Mouse (Mus musculus): ENCODE data around the gene Cdyl.
"Not testable (repeated sequence)": the region's sequence is repeated elsewhere in the genome, so short reads cannot be mapped to it uniquely, and the experiment has no call there.

The Cdyl gene

DNA sequence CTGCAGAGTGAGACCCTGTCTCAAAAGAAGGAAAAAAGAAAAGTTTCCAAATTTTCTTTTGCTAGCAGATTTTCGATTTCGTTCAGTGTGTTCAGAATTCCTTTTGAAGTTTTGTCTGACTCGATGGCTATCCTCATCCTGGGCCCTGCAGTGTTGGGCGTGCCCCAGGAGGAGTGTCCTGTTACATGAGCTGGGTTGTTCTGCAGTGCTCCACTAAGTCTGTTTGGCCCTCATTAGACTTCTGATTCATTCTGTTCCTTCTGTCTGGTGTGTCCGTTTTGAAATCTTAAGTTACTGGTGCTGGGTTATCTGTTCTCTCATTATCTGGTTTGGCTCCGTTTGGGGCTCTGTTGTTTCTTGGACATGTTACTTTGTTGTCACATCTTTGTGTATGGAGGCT, 174.3 kb downstream of the Cdyl start:
- no peak for DNase-seq (ENCODE audit: low read depth, low spot score)

GRCm38 (mm10) chr13:35835669-35836068, 176.0 kb downstream of the Cdyl start:
- no peak for DNase-seq (ENCODE audit: low read depth, low spot score)

DNA sequence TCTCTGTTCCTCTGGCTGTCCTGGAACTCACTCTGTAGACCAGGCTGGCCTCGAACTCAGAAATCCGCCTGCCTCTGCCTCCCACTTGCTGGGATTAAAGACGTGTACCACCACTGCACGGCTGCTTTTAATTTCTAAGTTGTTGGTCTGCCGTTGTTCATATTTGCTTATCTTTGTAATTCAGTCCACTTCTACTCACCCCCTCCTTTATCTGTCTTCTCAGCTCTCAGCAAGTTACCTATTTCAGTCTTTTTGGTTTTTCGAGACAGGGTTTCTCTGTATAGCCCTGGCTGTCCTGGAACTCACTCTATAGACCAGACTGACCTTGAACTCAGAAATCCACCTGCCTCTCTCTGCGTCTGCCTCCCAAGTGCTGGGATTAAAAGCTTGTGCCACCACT, 176.9 kb downstream of the Cdyl start:
- not testable (repeated sequence) for DNase-seq (ENCODE audit: low read depth, low spot score)

DNA sequence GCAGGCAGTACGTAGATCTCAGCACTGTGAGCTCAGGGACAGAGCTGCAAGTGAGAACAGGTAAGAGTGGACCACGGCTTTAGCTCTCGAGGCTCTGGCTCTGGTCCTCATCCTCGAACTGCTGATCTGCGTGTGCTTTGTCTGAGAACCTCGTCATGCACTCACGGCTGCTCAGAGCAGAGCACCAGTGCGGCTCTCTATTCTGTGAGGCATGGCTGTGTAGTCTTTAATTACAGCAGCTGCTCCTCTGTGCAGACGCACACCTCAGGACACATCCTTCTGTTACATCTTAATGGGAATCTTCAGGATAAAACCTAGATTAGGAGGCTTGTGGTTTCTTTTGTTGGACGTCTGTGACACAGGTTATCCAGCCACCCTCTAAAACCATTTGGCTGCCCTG, 180.5 kb downstream of the Cdyl start:
- DNase-seq (ENCODE audit: low read depth, low spot score) = no peak

- no peak for DNase-seq (ENCODE audit: low read depth, low spot score)
Observed at GRCm38 (mm10) chr13:35843383-35843782, 183.8 kb downstream of the Cdyl start.

DNA sequence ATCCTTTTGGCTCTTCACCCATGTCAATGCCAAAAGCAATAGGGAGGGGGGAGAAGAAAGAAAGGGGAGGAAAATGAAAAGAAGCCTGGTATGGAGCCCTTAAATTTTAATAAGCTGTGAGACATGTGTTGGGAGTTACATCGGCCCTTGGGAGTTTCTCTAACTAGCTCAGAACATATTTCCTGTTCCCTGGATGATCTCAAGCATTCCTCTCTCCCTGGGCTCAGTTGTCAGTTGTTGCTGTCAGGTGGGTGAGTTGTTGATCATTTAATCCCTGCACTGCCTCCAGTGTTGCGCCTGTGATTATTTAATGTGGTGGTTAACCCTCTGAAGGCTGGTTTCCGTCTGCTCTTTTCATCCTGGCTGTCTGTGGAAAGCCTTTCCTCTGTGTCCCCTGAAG, 185.7 kb downstream of the Cdyl start:
- no peak for DNase-seq (ENCODE audit: low read depth, low spot score)

DNA sequence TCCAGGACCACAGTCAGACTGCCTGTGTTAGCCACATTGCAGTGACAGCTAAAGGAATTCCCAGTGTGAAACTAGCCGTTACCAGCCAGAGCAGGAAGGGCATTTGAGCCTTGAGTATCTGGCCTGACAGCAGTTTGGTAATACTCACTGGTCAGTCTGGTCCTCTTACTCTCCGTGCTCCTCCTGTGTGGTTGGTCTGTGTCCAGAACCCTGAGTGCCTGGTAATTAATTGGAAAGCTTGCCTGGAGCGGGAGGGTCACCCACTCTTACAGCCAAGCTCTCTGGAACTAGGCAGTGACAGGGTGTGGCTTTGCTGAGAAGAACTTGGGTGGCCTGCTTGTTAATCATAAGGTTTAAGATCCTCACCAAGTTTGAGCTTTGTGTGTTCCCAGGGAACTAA, 189.1 kb downstream of the Cdyl start:
- no peak for DNase-seq (ENCODE audit: low read depth, low spot score)

- no peak for DNase-seq (ENCODE audit: low read depth, low spot score)
Observed at GRCm38 (mm10) chr13:35851581-35851980, 191.9 kb downstream of the Cdyl start.

GRCm38 (mm10) chr13:35852851-35853575, 193.4 kb downstream of the Cdyl start:
- DNase-seq (ENCODE audit: low read depth, low spot score) = no peak

DNA sequence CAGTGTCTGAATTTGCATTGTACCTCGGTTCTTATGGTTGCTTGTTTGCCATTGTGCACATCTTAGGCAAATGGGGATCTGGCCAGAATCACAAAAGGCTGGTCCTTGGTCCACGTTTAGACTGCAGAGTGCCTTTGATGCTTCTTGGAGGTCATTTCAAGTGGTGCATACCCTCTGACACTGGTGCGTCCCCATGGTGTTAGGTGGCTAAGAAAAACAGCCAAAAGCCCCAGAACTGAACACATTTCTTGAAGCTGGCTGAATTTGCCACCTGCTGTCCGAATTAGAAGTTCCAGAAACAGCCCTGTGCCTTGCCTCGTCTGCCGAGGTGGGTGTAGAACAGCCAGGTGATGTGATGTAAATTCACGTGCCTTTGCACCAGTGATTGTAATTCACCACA, 197.9 kb downstream of the Cdyl start:
- DNase-seq (ENCODE audit: low read depth, low spot score) = no peak

GRCm38 (mm10) chr13:35860916-35861315, 201.3 kb downstream of the Cdyl start:
- no peak for DNase-seq (ENCODE audit: low read depth, low spot score)

GRCm38 (mm10) chr13:35870659-35871058, 211.0 kb downstream of the Cdyl start:
- DNase-seq (ENCODE audit: low read depth, low spot score) = no peak

DNA sequence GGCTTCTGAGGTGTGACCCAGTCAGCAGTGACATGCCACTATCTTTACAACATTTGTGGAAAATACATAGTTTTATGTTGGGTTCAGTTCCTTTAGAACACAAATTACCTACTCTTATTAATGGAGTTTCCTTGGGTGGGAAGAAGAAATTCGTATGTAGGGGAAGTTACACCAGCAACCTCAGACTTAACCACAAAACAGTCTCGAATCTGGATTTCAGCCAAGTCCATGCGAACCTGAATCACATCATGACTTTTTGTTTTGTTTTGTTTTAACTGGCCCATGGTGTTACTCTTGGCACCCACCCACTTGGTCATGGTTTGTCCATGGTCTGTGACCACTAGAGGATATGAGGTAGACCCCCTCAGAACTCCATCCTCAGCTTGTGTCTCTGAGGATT, 211.5 kb downstream of the Cdyl start:
- DNase-seq (ENCODE audit: low read depth, low spot score) = no peak

GRCm38 (mm10) chr13:35875396-35875795, 215.8 kb downstream of the Cdyl start:
- no peak for DNase-seq (ENCODE audit: low read depth, low spot score)

- DNase-seq (ENCODE audit: low read depth, low spot score) = no peak
Observed at GRCm38 (mm10) chr13:35878282-35878681, 218.6 kb downstream of the Cdyl start.

DNA sequence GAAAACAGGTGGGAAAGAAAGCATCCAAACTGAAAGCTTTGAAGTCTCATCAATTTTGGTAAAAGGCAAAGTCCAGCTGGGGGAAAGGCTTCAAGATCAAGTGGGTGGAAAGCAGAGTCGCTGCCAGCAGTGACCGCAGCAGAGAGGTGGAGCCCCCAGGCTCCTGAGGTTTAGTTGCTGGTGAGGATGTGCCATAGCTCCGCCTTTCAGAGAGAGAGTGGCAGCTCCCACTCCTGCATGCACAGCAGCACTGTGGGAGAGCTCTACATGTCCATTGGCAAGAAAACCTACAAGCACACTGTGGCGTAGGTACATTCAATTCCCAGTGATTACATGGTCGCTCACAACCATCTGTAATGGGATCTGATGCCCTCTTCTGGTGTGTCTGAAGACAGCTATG, 219.4 kb downstream of the Cdyl start:
- no peak for DNase-seq (ENCODE audit: low read depth, low spot score)

DNA sequence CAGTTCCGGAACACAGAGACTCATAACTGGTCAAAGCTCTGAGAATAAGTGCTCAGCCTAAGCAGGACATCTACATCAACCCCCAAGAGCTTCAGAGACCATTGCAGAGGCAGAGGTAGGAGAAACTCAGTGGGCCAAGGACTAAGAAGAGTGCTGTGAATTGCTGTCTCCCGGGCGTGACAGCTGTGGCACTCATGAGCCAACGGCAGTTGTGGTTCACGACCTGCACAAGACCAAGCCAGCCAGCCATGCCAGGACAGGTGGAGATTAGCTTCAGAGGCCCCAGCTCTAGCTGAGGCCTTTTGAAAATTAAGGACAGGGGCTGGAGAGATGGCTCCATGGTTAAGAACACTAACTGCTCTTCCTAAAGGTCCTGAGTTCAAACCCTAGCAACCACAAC, 219.9 kb downstream of the Cdyl start:
- no peak for DNase-seq (ENCODE audit: low read depth, low spot score)

DNA sequence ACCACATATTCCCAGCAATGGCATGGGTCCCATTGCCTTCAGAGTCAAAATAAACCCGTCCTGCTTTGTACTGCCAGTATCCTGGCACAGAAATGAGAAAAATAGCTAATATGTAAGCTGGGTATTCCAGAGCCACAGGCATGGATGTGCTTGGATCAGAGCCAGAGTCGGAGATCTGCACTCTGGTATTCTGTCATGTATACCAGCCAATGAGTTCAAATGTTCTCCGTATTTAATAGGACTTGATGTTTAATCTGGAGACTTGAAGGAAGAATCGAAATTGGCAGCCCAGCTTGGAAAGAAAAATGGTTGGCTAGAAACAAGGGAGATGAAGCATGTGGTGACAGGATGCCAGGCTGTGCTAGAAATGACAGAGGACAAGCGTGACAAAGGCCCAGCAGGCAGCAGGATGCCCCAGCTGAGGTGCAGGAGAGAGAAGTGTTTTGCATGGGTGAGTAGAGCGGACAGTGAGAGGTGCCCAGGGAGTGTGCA, 221.0 kb downstream of the Cdyl start:
- DNase-seq (ENCODE audit: low read depth, low spot score) = no peak

GRCm38 (mm10) chr13:35886121-35886725, 226.6 kb downstream of the Cdyl start:
- DNase-seq (ENCODE audit: low read depth, low spot score) = peak; percentile 61

DNA sequence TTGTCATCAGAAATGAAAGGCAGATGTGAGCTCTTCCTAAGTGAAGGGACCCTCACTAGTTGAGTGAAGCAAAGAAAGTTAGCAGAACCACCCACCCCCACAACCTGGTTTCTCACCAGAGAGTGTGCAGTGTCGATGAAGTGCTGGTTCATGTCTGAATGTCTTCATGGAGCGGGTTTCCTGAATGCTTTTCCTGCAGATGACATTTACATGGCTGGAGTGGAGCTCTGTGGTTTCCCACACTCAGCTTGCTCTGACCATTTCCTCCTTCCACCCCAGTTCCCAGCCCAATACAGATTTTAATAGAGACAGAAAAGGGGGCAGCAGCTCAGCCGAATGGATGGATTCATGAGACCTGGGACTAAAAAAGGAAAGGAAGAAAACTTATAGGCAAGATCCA, 233.2 kb downstream of the Cdyl start:
- no peak for DNase-seq (ENCODE audit: low read depth, low spot score)

DNA sequence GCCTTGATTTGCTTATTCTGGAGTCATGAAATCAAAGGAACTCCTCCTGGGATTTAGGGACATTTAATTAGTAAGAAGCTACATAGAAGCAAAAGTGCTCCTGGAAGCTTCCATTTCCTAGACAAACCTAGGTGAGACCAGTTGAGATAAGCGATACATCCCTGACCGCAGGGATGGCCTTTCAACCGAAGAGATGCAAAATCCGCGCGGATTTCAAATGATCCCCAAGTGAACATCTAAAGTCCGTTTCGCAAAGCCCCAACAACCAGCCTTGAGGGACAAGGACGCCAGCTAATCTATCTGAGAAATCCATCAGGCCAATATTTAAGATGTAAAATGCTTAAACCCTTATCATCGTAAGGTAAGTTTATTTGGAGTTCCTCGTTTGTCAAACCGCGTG, 245.7 kb downstream of the Cdyl start:
- no peak for DNase-seq (ENCODE audit: low read depth, low spot score)

DNA sequence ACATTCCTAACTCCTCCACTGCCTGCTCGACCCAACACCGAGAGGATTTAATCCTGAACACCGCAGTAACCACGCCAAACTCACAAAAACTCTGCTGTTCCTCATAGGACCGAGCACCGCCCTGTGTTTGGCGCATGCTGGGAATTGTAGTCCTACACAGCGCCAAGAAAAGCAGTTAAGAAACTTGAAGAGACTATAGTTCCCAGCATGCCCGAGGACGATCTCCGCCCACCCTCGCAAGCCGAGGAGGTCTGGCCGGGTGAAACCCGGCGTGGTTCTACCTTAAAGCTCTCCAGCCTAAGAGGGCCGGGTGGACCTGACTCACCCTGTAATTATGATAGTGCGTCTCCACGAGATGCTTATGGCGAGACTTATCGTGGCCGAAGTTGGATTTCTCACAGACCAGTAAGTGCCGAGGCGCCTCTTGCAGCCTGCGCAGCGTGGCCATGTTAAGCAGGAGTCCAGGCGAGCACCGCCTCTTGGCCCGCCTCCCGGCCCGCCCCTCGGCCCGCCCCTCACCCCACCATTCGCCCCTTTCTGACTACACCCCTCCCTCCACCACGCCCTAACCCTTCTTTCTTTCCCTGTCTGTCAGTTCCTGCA, 246.3 kb downstream of the Cdyl start, which contains the start of gene Rpp40:
Gene Rpp40, minus strand, starts transcription at position 481 of the 603 bp plus-strand sequence.
- DNase-seq (ENCODE audit: low read depth, low spot score) = peak; percentile 97

DNA sequence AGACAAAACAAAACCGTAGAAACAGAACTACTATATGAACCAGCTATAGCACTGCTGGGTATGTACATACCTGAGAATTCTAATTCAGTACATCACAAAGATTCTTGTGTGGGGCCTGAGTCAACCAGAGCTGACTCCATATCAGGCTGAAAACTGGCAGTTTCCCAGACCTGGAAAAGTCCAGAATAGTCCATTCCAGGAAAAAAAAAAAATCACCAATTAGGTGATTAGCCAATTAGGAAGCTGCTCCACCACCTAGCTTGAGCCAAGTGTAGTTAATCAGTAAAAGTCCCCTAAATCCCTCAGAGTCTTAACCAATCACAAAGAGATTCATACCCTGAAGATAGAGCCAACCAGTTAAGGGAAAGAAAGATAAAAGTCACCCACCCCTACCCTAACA, 251.8 kb downstream of the Cdyl start:
- no peak for DNase-seq (ENCODE audit: low read depth, low spot score)

Measured in A20 (cell line).